Mouse (Mus musculus) kidney, adult 9 months (tissue): ENCODE measurements around the gene Olfr1095.

Experiments used
- DNase-seq: peaks from one replicate; pipeline ENCODE4 v3.0.0; 2022

The Olfr1095 gene

GRCm38 (mm10) chr2:86851596-86851995 lies at the start of gene Olfr1095:
Gene Olfr1095 (minus strand): TSS chr2:86851696.
- no peak for DNase-seq

GRCm38 (mm10) chr2:86892116-86892515 lies 40.6 kb upstream of the Olfr1095 start, which contains the start of gene Olfr1097:
Gene Olfr1097 (minus strand): TSS chr2:86892216.
- no peak for DNase-seq

DNA sequence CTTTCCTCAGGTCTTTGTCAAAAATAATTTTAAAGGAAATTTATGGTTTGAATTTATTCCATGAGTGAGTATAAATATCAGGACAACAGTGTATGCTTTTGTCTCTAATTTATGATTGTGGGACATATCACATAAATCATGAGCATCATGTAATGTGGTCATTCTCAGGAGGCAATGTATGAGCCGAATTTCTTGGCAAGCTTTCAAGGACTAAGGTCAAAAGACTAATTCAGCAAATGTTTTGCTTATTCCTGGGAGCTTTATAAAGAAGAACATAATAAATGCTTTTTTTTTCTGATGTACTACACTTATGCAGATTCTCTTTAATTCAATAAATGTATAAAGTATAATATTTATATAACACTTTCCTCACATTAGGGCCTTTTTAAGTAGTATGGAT lies 23.2 kb upstream of the Olfr1095 start, which contains the start of gene Gm13723:
TSS of gene Gm13723 (minus strand) at position 101 of the 400 bp plus-strand sequence.
- no peak for DNase-seq

DNA sequence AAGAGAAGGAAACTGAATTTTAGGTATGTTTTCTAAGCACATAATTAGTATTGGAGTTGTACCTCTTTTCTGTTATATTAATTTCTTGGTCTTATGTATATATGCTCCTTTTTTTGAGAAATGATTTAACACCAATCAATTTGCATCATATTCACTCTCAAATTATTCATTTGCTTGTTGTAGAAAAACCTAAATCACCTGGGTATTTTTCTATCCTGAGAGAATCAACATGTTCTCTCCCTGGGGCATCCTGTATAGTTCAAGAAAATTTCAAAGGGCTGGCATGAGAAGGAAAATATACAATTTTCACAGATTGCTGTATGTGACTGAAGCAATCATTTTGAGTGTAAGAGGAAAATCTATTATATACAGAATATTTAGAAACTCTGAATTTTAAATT lies 27.1 kb downstream of the Olfr1095 start, which contains the start of gene Olfr1094:
TSS of gene Olfr1094 (plus strand) at position 301 of the 400 bp plus-strand sequence.
- no peak for DNase-seq

GRCm38 (mm10) chr2:86809918-86810317 lies 41.6 kb downstream of the Olfr1095 start, which contains the start of gene Olfr141:
Gene Olfr141 (minus strand): TSS chr2:86810018.
- DNase-seq: no peak
